Mouse (Mus musculus) bone marrow, adult 2 months (tissue): Measurements from ENCODE around the gene Daxx.

Source experiments
- CTCF ChIP-seq: fragments of 200-500 bp; IDR thresholded peaks from 2 replicates; pipeline ENCODE4 v1.5.1; 2011; ENCODE audit warnings: low read length, control low read depth; ENCODE audit not compliant: control insufficient read depth, insufficient read depth
- POLR2A ChIP-seq: fragments of 200-500 bp; IDR thresholded peaks from 2 replicates; pipeline ENCODE4 v1.6.1; 2011; ENCODE audit warnings: low read depth, mild to moderate bottlenecking, control low read depth, low read length, borderline replicate concordance; ENCODE audit not compliant: control insufficient read depth

DNA sequence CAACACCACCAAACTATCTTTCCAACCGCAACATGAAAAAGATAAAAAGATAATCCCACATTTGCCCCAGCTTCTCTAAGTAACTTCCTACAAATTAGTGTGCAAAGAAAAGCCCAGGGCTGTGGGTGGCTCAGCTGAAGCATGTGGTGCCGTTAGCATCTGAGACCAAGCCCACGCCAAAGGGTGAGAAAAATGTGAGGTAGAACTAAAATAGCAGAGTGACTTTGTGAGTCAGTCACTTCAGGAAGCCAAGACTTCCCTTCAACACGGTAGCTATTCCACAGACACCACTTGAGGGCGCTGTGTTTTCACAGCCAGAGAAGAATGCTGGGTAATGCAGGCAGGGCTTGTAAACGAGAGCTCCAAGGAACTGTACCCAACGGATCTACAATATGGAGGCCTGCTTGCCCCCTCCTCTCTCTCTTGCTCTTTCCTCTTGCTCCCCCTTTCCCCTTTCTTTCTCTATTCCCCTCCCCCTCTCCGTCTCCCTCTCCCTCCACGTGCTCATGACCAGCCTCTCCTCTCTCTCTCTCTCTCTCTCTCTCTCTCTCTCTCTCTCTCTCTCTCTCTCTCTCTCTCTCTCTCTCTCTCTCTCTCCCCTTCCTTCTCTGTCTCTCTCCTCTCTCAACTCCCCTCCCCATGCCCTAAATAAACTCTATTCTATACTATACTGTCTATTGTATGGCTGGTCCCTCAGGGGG is 43.7 kb upstream of the Daxx start:
- peak; percentile 70 for TF ChIP-seq CTCF
- no peak for TF ChIP-seq POLR2A
